Mouse (Mus musculus) embryonic fibroblast, embryonic 13.5 days (primary cell): ENCODE data around the gene Nrp1. TPM values are rescaled to one million over a fixed set of nuclear protein-coding genes. Genes with fewer than 3 reads are reported as not detected.

ENCODE experiments used
- H3K27ac ChIP-seq: 2 replicates; pipeline ENCODE4 v1.5.1; 2012; ENCODE audit warnings: low read length, control low read depth, inconsistent platforms; ENCODE audit not compliant: insufficient read depth
- H3K4me1 ChIP-seq: 2 replicates; pipeline ENCODE4 v1.6.1; 2011; ENCODE audit warnings: low read length; ENCODE audit not compliant: control insufficient read depth, insufficient read depth
- H3K4me3 ChIP-seq: 2 replicates; pipeline ENCODE4 v1.5.1; 2011; ENCODE audit warnings: mild to moderate bottlenecking, control low read depth, low read length; ENCODE audit not compliant: insufficient read depth
- CTCF ChIP-seq: IDR thresholded peaks from 2 replicates; pipeline ENCODE4 v1.5.1; 2011; ENCODE audit warnings: mild to moderate bottlenecking, control low read depth, low read length, moderate library complexity, borderline replicate concordance; ENCODE audit not compliant: insufficient read depth
- POLR2A ChIP-seq: IDR thresholded peaks from 2 replicates; pipeline ENCODE4 v1.6.1; 2011; ENCODE audit warnings: low read depth, mild to moderate bottlenecking, control low read depth, low read length, moderate library complexity
- polyA plus RNA-seq: library from polyadenylated mRNA; stranded (reverse); fragments of >200 nt; gene quantifications from 2 replicates; pipeline ENCODE4 v1.2.4, GENCODE M21; 2011; ENCODE audit warnings: low read depth; ENCODE audit not compliant: missing spikeins, insufficient read length

The Nrp1 gene
- polyA plus RNA-seq, 1 experiment = 121 TPM

DNA sequence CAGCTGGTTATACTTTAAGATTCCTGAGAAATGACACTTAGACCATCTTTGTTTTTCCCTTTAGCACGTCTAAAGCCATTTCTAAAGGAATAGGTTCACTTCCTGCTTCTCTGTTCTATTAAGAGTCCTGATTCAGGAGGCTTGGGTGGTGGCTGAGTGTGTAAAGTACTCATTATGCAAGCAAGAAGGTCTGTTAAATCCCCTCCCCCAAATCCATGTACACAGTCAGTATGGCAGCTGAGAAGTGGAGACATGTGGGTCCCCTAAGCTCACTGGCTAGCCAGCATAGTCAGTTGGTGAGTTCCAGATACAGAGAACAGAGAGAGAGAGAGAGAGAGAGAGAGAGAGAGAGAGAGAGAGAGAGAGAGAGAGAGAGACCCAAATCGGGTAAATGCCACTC, 116.2 kb downstream of the Nrp1 start:
- no peak for TF ChIP-seq POLR2A
- no peak for TF ChIP-seq CTCF
- Histone ChIP-seq H3K4me3 (no peak overlapping the region), H3K4me1 (peaks cover 5% of the 10 kb centered on the region), H3K27ac (no peak overlapping the region)

DNA sequence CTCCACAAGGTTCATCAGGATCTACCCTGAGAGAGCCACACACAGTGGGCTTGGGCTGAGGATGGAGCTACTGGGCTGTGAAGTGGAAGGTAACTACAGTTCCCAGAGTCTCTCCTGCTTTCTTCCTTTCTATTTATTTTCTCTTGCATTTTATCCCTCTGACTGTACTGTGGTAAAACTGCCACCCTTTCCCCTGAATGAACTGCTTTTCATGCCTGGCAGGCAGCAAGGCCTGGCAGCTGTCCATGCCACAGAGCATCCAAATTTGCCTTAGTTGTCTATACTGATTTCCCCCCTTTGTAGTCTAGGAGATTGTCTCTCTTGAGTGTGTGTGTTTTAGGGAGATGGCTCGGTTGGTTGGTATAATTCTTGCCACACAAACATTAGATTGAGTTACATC, 117.8 kb downstream of the Nrp1 start:
- Histone ChIP-seq H3K27ac (no peak overlapping the region), H3K4me1 (peaks cover 2% of the 10 kb centered on the region), H3K4me3 (no peak overlapping the region)
- no peak for TF ChIP-seq CTCF
- TF ChIP-seq POLR2A = no peak

DNA sequence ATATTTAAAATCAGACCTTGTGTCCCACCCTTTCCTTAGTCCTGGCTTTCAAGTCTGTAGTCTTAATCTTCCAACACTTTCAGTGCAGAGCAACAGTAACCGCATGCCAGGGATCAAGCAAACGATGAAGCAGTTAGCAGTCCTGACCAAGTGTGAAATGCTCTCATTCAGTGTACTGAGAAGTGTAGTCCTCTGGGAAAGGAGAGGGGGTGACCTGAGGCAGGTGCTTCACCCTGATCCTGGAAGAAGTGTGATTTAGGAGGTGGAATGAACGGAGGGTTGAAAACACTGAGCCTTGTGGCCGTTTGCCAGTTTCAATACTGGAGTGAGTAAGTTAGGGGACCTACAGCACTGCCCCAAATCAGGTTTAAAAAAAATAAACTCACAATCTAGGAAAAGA, 119.6 kb downstream of the Nrp1 start:
- no peak overlapping the region for H3K4me3 ChIP-seq
- TF ChIP-seq POLR2A (no peak), CTCF (no peak)
- no peak overlapping the region for H3K27ac ChIP-seq
- H3K4me1 ChIP-seq = peaks cover 2% of the 10 kb centered on the region

DNA sequence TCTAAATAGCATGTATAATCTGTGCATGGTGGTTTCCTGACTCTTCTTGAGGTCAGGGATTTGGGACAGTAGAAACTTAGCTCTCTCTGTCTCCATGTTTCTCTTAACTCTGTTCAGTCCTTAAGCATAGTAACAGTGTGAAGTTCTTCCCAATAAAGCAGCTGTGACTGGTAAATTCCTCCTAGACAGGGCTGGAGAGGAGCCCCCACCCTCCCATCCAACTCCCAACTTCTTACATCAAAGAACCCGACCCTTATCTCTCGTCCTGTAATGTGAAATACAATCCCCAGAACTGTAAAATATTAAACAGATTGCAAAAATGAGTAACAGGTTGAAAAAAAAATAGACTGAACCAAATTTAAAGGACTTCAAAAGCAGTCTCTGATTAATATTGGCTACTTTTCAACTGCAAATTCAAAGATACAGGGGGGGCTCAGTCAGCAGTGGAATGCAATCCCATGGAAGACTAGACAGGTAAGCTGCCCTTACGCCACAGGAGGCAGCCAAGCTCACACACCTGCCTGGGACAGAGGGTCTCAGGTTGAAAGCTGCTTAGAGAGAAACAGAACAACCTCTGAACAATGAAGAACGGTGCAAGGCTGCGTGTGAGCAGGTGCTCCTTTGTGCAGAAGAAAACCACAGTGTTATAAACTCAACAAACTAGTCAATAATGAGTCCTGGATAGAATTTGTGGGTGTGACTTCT, 121.1 kb downstream of the Nrp1 start:
- TF ChIP-seq POLR2A (no peak), CTCF (no peak)
- peaks cover 4% of the 10 kb centered on the region for H3K4me1 ChIP-seq
- H3K4me3 ChIP-seq = no peak overlapping the region
- H3K27ac ChIP-seq = no peak overlapping the region

DNA sequence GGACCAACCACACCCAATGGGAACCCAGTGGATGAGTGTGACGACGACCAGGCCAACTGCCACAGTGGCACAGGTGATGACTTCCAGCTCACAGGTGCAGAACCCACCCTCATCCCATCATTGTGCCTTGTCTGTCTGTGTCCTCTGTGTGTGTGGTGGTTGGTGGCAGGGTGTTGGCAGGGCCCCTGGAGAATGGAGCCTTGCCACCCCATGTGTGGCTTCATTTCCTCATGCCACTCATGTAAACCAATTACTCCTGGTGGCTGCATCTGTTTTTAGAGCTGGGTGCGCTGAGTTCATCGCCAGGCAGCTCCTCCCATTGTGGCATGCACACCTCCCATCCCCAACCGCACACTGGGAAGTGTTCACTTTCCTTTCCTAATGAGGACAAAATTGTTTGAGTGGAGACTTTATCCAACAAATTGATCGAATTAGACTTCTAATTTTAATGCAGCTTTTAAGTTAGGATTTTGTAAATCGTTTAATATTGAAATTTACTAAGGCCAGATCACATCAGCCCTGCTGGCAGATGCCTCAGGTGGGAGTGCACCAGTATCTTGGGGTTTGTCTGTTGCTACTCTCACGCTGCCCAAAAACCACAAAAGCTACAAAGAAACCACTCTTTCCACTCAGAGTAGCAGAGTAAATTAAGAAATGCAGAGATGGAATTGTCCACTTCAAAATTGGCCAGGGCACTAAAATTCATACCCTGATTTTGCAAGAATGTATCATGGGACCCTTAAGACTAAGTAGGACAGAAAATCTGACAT, 122.7 kb downstream of the Nrp1 start:
- TF ChIP-seq POLR2A (no peak), CTCF (no peak)
- Histone ChIP-seq H3K4me3 (no peak overlapping the region), H3K4me1 (peaks cover 8% of the 10 kb centered on the region), H3K27ac (no peak overlapping the region)

DNA sequence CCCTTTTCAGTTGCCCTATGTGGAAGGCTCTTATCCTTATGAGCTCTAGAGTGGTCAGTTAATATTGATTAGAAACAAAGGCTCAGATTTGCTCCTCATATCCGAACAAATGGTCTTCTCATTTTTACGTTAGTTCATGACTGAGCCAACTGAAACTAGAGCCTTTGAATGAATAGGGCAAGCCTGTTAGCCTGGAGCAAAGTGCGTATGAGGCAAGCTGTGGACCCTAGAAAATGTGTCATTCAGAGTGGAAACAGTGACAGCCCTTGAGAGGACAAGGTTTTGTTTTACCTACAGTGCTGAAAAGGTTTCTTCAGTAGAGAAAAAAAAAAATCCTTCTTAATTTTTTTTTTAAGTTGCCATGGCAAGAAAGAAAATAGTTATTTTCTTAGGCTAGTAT, 124.9 kb downstream of the Nrp1 start:
- TF ChIP-seq POLR2A (no peak), CTCF (no peak)
- Histone ChIP-seq H3K4me1 (peaks cover 7% of the 10 kb centered on the region), H3K4me3 (no peak overlapping the region), H3K27ac (no peak overlapping the region)

DNA sequence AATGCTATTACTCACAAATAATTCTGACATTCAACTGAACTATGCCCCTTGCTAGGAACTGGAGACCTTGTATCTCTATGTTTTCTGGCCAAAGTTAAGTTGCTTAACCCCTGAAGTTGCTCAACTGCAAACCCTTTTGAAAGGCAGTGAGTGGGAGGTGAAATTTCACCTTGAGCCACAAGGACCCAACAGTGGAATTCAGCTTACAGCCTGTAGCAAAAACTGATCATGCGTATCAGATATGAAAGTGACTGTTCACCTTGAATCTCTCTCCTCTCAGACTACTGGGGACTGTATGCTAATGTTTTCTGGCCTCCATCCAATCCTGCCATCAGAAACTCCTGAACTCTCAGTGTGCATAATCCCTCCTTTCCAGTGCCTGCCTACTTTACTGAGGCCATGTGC, 126.3 kb downstream of the Nrp1 start:
- Histone ChIP-seq H3K4me1 (peaks cover 10% of the 10 kb centered on the region), H3K27ac (no peak overlapping the region; the same call in 1 of the 2 replicates), H3K4me3 (no peak overlapping the region)
- TF ChIP-seq CTCF = no peak
- TF ChIP-seq POLR2A = no peak

DNA sequence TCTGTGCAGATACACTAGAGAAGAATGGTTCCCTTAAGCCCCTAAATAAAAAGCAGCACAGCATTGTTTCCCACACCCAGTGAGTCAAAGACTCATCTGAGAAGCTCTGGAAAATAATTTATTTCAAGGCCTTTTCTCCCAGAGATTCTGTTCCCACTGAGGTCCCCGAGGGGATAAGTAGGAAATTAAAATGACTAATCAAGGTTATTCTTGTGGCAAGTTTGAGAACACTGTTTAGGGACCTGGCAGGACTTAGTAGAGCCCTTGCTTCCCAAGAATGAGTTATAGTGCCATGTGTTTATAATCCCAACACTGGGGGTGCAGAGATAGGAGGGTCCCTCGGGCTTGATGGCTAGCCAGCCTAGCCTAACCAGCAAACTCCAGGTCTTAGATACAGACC, 127.6 kb downstream of the Nrp1 start:
- H3K4me3 ChIP-seq = no peak overlapping the region
- H3K4me1 ChIP-seq = peaks cover 10% of the 10 kb centered on the region
- no peak for TF ChIP-seq POLR2A
- no peak for TF ChIP-seq CTCF
- no peak overlapping the region for H3K27ac ChIP-seq

DNA sequence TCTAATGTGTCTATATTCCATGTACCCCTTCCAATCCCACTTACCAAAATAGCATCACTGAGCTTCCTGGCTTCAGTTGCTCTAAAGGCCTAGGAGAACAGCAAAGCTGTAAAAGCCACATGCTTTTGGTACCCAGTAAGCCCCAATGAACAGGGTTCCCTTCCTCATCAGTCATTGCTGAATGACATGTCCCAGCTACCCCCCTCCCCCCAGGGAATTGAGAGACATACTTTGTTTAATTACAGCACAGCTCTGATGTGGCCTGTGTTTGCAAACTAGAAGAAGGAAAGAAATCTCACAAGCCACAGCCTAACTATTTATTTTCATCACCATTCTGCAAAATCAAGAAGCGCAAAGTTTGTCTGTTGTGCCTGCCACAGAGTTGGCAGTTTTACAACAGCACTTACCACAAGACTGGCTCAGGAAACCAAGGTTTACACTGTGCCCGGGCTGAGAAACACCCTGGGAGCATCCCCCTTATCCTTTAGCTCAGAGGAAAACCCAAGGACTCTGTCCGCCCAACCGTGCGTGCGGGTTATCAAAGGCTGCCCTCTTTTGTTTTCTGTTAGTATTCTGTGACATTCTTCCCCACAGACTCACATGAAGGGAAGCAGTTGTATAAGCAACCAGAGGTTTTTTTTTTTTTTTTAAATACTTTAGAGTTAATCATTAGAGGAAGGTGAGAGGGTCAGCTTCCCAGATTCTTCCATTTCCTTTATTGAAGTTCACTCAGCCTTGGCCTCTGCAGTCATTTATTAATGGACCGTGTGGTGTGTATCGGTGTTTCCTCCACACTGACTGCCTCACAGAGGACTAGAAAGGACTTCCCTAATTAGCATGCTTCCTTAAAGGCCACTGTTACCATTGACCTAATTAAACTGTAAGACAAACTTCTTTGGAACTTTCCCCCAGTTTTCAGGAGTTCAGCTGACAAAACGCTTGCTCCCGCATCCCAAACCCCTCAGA, 129.8 kb downstream of the Nrp1 start:
- TF ChIP-seq CTCF (no peak), POLR2A (no peak)
- Histone ChIP-seq H3K27ac (no peak overlapping the region), H3K4me1 (peaks cover 10% of the 10 kb centered on the region), H3K4me3 (no peak overlapping the region)
